Mouse (Mus musculus): ENCODE results near the gene Ngdn.
"Not testable (repeated sequence)": the region's sequence is repeated elsewhere in the genome, so short reads cannot be mapped to it uniquely, and the experiment has no call there.

Gene Ngdn

GRCm38 (mm10) chr14:55014991-55015766 lies at the start of gene Ngdn:
Gene Ngdn, plus strand, starts transcription at chr14:55015454.
- DNase-seq = peak; percentile 99

GRCm38 (mm10) chr14:54965631-54966030 lies 49.6 kb upstream of the Ngdn start:
- no peak for DNase-seq

- no peak for DNase-seq
Observed at GRCm38 (mm10) chr14:54966320-54966977, 48.8 kb upstream of the Ngdn start, which contains the start of gene Myh6. Gene Myh6, minus strand, starts transcription at chr14:54966927.

- DNase-seq = no peak
Observed at GRCm38 (mm10) chr14:54967874-54968273, 47.4 kb upstream of the Ngdn start.

GRCm38 (mm10) chr14:54968344-54968743 lies 46.9 kb upstream of the Ngdn start:
- DNase-seq = no peak

GRCm38 (mm10) chr14:54972786-54973185 lies 42.5 kb upstream of the Ngdn start:
- DNase-seq = not testable (repeated sequence)

- DNase-seq = no peak
Observed at GRCm38 (mm10) chr14:54974068-54974791, 41.0 kb upstream of the Ngdn start.

GRCm38 (mm10) chr14:54976633-54977032 lies 38.6 kb upstream of the Ngdn start, which contains the start of gene Gm17428:
Gene Gm17428, plus strand, starts transcription at chr14:54976933.
- DNase-seq = no peak

- DNase-seq = no peak
Observed at GRCm38 (mm10) chr14:54978664-54979063, 36.6 kb upstream of the Ngdn start.

- DNase-seq = no peak
Observed at GRCm38 (mm10) chr14:54981934-54982333, 33.3 kb upstream of the Ngdn start.

- not testable (repeated sequence) for DNase-seq
Observed at GRCm38 (mm10) chr14:54988350-54988874, 26.8 kb upstream of the Ngdn start.

- DNase-seq = no peak
Observed at GRCm38 (mm10) chr14:54988882-54989281, 26.4 kb upstream of the Ngdn start.

- no peak for DNase-seq
Observed at GRCm38 (mm10) chr14:54989886-54990441, 25.3 kb upstream of the Ngdn start.

- no peak for DNase-seq
Observed at GRCm38 (mm10) chr14:54992196-54992595, 23.1 kb upstream of the Ngdn start.

GRCm38 (mm10) chr14:54993636-54994035 lies 21.6 kb upstream of the Ngdn start:
- no peak for DNase-seq

GRCm38 (mm10) chr14:54994136-54994868 lies 21.0 kb upstream of the Ngdn start, which contains the start of gene Myh7:
Gene Myh7, minus strand, starts transcription at chr14:54994626.
- no peak for DNase-seq

GRCm38 (mm10) chr14:54994869-54995186 lies 20.4 kb upstream of the Ngdn start:
- no peak for DNase-seq

- DNase-seq = no peak
Observed at GRCm38 (mm10) chr14:54995457-54996138, 19.7 kb upstream of the Ngdn start.

- no peak for DNase-seq
Observed at GRCm38 (mm10) chr14:54996793-54997192, 18.5 kb upstream of the Ngdn start.

GRCm38 (mm10) chr14:54997297-54997696 lies 18.0 kb upstream of the Ngdn start:
- DNase-seq = no peak

GRCm38 (mm10) chr14:54998680-54999079 lies 16.6 kb upstream of the Ngdn start:
- no peak for DNase-seq

- DNase-seq = not testable (repeated sequence)
Observed at GRCm38 (mm10) chr14:54999868-55000267, 15.4 kb upstream of the Ngdn start.

Data from thymus, postnatal 25 days (tissue).